Mouse (Mus musculus): ENCODE measurements at regions not wholly inside any gene's neighbourhood (a gene's known extent, or its start where the extent isn't known, plus 50 kb on each side); places are given as distances from the start of the nearest gene placed in this dataset.

- TF ChIP-seq POLR2A (IDR thresholded peaks at IDR 0.05; ENCODE audit: low read depth, low read length) = no peak
- no peak for TF ChIP-seq CTCF (conservative IDR thresholded peaks at IDR 0.05; ENCODE audit: insufficient read depth, insufficient read length, low read depth, low read length)
These were observed 52.0 kb upstream of the Cpsf6 start for GRCm38 (mm10) chr10:117431850-117432249.

Data from kidney, adult 2 months (tissue).